Mouse (Mus musculus) testis, postnatal 14 days (tissue): ENCODE results near the gene Col20a1.

Experiments
- DNase-seq: peaks from one replicate; pipeline ENCODE4 v3.0.0; 2021; ENCODE audit warnings: low spot score

The Col20a1 gene

DNA sequence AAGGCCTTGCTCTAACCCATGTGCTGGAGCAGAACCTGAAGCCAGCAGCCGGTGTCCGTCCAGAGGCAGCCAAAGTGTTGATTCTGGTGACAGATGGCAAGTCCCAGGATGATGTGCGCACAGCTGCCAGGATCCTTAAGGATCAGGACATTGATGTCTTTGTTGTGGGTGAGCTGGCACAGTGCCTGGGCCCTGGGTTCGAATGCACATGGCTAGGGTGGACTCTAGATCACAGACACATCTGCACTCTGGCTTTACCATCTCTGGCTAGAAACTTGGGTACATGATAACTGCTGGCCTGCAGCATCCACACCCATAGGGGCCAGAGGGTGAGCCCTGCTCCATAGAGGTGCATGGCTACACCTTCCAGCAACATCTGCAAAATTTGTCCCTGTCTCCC is 9.1 kb downstream of the Col20a1 start:
- DNase-seq: no peak

DNA sequence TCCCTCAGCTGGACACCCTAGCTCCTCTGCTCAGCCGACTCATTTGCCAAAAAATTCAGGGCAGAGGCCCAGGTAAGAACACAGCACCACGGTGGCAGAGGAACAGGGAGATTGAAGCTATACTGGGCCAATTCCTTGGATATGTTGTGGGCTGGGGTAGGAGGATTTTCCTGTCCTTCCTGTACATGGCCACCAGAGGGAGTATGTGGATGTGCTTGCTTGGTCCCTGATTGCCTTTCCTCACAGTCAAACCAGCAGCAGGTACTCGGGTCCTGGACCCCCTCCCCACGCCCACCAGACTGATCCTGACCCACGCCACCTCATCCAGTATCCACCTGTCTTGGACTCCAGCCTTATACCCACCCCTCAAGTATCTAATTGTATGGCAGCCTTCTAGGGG is 10.1 kb downstream of the Col20a1 start:
- no peak for DNase-seq

DNA sequence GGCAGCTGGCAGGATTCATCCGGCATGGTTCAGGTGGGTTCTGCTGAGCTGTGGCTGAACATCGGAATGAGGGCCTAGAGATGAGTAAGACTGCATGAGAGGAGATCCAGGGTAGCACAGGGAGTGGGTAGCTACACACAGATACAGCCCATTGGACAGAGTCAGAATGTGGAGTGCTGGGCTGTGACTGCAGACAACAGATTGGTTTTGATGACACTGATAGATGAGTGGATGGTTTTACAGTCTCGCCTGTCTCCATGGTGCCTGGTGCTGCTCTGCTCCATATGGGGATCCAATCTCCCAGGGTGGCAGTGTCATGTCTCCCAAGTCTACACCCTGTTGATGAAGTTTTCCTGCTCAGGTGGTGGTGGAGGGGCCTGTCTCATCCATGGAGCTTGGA is 10.6 kb downstream of the Col20a1 start:
- no peak for DNase-seq

DNA sequence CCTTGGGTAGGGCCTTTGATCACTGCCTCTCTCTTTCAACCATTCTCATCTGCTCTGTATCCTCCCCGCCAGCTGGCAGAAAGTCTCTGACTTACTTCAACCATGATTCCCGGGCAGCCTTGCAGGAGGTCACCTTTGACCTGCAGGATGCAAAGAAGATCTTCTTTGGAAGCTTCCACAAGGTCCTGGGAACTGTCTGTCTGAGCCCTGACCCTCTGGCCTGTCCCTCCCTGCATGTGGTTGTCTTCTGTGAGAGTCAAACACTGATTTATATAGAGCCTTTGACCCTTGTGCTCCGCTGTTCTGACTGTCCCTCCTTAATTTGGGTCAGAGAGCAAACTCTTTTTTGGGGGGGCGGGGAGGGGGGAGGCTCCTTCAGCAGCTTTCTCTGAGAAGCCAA is 20.7 kb downstream of the Col20a1 start:
- no peak for DNase-seq

DNA sequence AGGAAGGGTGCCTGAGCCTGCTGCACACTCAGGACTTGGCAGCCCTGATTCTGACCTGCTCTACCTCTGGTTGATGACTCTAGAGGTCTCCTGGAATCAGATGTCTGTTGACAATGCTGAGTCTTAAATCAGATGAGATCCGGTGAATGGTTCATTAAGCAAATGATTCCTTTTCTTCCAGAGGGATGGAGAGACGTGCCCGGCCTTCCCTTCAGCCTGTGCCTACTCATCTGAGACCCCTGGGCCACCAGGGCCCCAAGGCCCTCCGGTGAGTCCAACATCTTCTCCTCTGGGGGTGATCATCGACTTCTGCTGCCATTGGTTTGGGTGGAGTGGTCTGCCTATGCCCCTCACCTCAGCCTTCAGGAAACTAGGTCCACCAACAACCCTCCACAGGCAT is 22.0 kb downstream of the Col20a1 start:
- no peak for DNase-seq

DNA sequence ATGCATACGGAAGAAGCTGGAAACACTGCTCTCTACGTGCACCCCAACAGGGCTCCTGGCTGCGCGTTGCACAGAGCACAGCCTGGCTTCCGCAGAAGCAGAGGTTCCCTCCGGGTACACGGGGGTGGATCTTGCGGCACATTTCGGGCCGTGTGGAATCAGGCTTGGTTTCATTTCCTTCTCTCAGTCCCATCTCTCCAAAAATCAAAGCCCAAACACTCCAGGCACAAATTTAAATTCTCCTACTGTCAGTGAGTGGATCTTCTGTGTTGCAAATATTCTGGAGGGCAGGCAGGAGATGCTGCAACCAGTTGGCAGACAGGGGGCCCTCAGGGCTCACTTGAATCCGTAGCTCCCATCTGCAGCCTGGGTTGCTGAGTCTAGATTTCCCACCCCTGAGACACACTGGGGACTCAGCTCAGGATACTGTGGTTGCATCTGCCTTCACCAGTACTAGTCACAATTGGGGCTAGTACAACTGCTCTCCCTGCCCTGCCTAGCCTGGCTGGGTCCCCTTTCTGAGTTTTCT is 45.1 kb downstream of the Col20a1 start:
- no peak for DNase-seq

DNA sequence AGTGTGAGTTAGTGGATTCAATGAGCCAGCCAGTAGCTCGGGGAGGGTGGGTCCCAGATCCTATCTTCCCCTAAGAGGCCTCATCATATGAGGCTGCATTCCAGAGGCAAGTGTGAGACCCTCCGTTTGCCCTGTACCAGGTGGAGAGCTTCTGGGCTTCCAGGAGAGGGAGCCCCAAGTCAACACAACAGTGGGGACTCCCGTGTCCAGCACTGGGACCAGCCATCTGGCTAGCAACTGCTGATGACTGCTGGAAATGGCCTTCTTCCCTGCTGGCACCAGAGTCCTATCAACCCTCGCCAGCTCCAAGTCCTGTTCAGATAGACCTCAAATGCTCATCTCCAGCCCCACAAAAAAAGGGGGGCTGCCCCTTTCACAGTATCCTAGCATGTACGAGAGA is 46.1 kb downstream of the Col20a1 start:
- no peak for DNase-seq

DNA sequence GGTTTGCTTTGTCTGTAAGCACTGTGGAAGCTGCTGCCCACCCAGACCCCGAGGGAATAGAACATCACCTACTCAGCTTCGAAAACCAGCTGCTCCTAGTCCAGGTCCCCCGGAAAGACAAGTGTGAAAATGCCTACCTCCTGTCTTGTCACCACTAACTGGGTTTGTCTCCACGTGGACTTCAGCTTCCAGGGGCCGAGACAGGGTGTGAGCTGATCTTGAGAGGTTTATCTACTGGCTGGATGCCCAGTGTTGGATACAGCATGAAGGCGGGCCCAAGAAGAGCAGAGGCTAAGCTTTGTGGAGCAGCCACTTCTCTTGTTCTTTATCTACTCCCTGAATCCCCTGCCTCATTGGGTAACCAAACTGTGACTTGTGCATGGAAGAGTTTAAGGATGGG is 47.0 kb downstream of the Col20a1 start:
- no peak for DNase-seq

DNA sequence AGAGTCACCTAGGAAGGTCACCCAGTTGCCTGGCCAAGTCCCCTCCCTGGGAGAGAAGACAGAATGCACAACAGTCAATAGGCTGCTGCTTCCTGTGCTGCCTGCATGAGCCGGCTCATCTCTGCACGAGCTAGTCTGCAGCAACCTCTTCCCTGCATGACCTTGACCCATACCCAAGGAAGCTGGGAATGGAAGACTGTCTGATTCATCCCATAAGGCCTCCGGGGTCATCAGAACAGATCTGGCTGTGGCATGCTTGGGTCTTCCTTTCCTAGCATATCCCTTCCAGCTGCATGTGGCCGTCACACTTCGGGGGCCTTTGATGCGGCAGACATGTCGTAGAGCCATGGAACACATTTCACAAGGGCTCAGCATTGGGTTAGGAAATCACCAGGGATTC is 48.9 kb downstream of the Col20a1 start:
- no peak for DNase-seq

DNA sequence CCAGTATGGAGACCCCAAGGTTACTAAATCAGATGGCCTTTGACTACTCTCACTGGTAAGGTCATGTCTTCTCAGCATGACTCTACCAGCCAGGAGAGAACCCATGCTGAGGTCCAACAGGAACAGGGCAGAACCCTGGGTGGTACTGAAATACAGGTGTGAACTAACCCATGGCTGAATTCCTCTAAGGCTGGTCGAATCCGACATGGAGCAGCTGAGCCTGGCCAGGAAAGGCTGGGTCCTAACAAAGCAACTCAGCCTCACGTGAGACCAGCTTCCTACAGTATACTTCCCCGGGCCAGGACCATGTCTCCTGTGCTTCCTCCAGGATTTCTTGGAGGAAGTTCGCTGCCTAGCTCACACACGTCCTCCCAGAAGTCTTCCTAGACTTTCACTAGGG is 50.2 kb downstream of the Col20a1 start:
- DNase-seq: no peak

DNA sequence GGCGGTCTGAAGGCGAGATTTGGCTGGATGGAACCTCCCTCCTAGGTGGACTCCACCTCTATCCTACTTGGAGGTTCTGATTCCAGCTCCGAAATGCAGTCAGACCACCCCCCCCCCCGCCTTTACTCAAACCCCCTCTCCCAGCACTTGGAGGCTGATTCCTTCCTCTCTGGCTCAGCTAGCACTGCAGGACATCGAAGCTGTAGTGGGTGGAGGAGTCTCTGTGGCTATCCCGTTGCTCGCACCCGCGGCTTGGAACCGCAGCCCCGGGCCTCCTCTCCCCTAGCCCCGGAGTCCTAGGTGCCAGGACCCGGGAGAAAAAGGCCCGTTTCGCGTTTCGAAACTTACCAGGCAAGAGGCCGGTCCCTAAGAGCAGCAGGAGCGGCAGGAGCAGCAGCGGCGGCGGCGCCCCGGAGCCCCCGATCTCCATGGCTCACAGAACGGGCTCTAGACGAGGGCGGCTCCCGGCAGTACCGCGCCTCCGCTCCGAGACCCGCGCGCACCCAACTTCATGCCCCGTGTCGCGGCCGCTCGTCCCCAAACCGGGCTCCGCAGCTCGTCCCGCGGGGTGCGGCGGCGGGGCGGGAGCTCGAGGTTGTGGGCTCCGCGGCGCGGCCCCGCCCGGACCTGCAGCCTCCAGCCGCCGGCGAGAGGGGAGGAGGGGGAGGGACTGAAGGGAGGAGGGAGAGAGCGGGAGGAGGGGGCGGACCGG is 52.5 kb downstream of the Col20a1 start:
- DNase-seq: no peak

DNA sequence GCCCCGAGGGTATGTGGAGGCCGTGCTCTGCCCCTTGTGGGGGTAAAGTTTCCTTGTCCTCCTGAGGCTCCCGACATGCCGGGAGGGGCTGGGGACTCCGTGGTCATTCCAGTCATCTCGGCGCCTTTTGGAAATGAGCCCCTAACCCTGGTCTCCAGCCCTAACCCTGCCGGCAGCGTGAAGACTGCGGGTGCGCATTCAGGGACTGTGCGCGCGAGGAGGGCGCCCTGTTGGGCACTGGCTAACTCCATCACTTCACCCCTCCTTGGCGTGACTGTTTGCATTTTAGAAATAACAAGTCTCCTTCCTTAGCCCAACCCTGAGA is 53.0 kb downstream of the Col20a1 start:
- no peak for DNase-seq

DNA sequence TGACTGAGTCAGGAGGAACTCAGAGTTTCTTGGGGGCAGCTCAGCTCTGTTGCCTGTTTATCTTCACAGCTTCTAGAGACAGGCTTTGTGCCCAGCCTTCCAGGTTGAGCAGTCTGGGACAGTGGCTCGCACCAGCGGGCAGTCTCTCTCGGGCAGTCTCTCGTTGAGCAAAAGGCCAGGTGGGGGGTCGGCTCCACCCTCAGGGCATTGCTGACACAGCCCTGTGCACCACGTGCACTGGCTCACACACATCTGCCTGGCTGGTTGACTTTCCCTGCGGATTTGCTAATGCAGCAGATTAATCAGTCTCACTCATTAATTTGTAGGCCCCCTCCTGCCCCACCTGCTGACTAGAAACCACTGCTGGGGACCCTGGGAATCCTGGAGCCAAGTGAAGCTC is 55.6 kb downstream of the Col20a1 start:
- DNase-seq: no peak

DNA sequence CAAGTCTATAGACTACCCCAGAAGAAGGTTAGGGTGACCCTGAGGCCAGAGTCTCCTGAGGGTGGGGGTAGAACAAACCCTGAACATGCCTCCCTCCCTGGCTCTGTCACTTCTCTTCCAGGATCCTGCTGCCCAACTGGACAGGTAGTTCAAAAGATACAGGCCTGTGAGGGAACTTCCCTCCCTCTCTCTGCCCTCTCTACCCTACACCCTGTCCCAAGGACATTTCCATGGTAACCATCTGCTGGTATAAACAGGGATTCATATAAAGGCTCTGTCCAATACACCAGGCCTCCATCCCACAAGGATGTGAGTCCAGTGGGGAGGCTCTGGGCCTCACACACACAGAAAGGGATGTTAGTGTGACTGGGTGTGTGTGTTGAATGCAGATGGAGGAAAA is 56.0 kb downstream of the Col20a1 start:
- no peak for DNase-seq

DNA sequence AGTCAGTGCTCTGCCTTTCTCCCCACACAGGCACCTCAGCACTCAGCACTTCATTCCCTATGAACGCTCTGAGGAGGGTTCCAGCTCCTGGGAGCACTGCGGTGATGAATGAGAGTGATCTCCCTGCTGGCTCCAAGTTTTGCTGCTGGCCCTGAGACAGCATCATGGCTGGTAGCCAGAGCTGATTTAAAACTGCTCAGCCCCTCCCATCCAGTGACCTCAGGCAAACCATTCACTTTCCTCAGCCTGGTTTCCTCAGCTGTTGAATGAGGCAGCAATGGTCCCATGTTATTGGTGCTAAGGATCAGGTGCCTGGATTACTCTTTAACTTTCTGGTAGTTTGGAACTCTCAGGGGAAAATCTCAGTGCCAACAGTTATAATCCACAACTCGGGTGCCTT is 57.1 kb downstream of the Col20a1 start, which contains the start of gene Chrna4:
TSS of gene Chrna4 (minus strand) at position 110 of the 400 bp plus-strand sequence.
- no peak for DNase-seq

DNA sequence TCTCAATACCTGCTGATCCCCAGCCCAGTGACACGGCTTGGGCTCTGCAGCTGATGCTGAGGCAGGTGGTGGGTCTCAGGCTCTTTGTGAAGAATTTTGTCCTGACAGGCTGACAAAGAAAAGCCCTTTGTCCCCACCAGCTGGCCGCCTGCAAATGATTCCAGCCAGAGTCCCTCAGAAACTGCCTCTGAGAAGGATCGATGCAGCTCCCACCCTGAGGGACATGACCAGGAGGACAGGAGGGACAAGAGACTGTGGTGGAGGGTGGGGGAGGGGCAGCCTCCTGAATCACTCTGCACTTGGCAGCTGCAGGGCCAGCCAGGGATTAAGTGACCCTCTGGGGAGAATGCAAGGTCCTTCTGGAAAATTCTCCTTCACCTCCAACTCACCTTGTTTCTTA is 57.7 kb downstream of the Col20a1 start:
- no peak for DNase-seq

DNA sequence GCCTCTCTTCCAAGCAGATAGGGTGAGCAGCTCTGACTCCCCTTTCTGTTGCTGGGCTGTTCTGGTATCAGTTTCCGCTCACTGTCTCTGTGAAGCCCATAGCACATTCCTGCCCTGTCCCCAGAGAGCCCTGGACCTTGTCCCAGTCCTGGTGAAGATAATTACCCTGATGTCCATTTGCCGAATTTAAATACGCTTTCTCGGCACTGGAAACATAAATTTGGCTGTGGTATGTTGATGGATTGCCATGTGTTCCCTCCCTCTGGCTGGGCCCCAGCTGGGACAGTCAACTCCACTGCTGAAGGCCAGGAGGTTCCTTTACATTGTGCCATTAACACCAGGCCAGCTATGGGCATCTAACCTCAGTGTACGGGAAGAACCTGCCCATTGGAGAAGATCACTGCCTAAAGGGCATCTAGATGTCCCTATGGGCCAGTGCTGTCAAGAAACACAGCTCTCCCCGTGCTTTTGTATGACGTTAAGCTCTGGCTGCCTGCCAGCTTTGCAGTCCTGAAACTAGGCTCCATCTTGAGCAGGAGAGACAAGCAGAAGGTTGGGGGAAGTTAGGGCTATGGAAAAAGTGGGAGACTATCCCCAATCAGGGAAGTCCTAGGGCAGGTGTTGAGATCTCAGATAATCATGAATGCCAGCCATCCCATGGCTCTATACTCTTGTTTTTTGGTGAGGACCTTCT is 62.1 kb downstream of the Col20a1 start:
- DNase-seq: no peak

DNA sequence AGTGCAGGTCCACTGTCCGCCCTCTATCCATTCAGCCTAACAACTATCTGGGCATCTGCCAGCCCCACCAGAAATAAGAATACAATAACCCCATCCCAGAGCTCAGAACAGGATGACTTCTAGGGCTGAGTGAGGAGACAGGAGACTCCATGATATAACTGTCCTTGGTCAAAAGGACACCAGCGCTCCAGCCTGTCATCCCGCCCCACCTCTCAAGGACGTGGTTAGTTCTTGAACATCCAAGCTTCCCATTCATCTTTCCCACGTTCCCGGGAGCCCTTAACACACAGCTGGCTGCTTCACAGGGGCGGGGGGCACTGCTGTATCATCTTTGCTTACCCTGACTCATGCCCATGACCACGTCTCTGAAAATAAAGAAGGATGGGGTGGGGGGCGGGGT is 62.7 kb downstream of the Col20a1 start:
- DNase-seq: no peak

DNA sequence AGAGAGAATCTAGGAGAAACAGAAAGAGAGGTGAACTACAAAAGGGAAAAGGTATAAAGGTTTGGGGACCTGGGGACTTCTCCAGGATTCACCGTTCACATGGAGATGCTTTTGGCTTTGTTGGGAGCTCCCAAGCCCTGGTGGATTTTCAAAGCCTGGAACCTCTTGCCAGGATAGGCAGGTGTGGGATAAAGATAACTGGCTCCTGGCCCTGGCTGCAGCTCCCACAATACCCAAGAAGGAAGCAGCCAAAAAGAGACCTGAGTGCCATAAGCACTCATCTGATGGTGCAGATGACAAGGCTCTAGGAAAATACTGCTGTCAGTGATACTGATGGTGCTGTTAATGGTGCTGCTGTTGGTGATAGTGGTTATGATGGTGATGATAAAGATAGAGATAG is 65.8 kb downstream of the Col20a1 start:
- no peak for DNase-seq

DNA sequence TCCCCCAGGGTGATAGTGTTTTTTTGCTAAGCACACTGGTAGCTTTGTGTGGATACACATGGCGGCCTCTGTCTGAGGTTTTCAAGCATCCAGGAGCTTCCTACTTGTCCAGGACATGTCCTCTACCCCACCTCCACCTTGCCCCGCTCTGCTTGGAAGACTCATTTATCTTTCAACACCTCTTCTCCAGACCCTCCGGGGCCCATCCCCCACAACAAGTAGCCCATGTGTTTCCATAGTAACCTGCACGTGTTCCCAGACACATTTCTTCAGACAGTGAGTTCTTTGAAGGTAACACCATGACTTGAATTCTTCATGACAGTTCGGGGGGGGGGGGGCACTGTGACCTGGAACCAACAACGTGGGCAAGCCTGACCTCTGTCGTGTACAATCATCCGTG is 71.0 kb downstream of the Col20a1 start:
- DNase-seq: no peak

DNA sequence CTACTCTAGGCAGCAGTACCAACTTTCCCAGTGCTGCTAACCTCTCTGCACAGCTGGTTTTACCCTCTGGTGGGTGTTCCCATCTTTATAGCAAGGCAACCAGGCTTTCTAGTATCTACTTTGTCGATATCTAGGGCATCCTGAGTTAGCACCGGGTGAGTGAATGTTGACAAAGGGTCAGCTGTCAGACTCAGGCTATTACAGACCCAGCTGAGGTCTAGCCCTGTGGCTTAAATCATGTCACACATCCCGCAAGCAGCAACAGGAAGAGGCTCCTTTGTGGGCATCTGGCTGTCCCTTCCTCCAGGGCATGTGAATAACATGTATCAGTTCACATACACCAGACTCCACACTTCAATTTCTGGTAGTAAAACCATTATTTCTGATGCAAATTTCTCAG is 71.9 kb downstream of the Col20a1 start:
- DNase-seq: no peak

DNA sequence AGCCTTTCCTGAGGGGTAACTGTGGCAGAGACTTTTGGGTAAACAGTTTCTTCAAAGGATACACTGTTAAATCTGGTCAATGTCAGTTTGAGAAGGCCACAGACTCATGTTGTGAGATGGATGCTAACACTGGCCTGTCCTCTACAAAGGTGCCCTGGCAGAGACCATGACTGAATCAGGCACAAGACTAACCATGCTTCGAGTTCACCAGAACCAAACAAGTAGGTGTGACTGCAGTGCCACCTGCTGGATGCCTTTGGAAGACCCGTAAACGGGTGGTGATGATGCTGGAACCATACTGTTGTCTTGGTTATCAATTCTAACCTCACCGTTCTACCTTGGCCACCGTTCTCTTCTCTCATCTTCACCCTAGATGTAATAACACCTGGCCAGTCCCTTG is 73.8 kb downstream of the Col20a1 start:
- DNase-seq: no peak

DNA sequence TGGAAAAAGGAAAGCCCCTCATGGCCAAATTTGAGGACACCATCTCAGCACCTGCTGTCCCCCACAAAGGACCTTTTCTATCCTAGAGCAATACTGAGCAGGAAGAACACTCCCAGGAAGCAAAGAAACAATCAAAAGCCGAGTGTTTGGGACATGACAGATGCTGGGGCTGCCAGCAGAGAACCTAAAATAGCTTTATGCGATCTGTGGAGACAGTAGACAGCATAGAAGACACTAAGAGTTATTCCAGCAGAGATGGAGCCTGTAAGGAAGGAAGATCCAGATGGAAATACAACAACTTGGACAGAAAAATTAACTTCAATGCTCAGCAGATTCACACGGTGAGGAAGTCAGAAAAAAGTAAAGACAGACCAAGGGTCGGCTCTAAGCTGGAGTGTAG is 79.5 kb downstream of the Col20a1 start:
- no peak for DNase-seq
